Mouse (Mus musculus): Measurements from ENCODE around the gene Tex35. TPM values are rescaled to one million over a fixed set of nuclear protein-coding genes. Genes with fewer than 3 reads are reported as not detected.

Gene Tex35
- polyA plus RNA-seq, 1 experiment, result 0.31 TPM

GRCm38 (mm10) chr1:157110287-157110835, 1.9 kb upstream of the Tex35 start:
- DNase-seq, result no peak
- H3K27me3 ChIP-seq (ENCODE audit: control insufficient read depth, insufficient read depth, low read length), result no peaks in the 10 kb centered on the region
- TF ChIP-seq CTCF (IDR thresholded peaks at IDR 0.05; ENCODE audit: borderline replicate concordance, control insufficient read depth, extremely low read depth, insufficient read depth, low read length, poor library complexity) (no peak), POLR2A (IDR thresholded peaks at IDR 0.05; ENCODE audit: control insufficient read depth, extremely low read depth, insufficient read depth, low read length, poor library complexity) (no peak)
- WGBS, result 77% methylated on average over 6 of the region's 6 CpGs
- H3K27ac ChIP-seq (ENCODE audit: control insufficient read depth, insufficient read depth, low read length), result no peak overlapping the region
- peaks cover 4% of the 10 kb centered on the region; the same call in 1 of the 2 replicates for H3K4me1 ChIP-seq (replicated peaks; ENCODE audit: control insufficient read depth, insufficient read depth, low read length)
- no peak overlapping the region for H3K4me3 ChIP-seq (ENCODE audit: control insufficient read depth, insufficient read depth, low read length)
- no peaks in the 10 kb centered on the region for H3K36me3 ChIP-seq (ENCODE audit: control insufficient read depth, insufficient read depth, low read length)

DNA sequence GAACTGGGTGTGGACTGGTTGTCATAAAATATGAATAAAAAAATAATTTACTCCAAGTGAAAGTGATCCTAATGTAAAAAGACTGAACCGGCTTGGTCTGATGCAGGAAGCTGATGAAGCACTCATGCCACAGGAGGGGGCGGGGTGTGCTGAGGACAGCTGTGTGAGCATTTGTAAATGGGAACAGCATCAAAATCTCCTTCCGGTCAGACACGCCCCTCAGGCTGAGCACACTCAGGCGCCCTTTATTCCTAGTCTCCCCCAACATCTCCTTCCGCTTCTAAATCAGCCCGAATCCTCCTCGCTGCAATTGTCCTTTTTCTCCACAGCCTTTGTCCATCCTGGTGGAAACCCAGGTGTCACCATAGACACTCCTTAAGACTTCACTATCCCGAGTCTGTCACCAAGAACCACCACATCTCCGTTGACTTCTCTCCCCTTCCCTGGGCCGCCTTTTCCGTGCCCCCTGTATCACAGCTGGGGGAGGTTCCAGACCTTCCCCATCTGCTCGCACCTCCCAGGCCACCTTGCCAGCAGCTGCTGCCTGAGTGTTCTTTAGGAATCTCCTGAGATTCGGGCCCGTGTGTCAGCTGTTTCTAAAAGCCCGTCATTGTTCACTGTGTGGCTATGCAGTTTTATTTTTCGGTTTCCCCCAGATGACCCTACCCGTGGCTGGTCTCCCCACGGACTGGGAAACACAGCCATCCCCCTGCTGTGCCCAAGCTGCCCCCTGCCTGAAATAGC, 7.2 kb downstream of the Tex35 start:
- DNase-seq, result peak; percentile 44
- Histone ChIP-seq H3K4me3 (ENCODE audit: control insufficient read depth, insufficient read depth, low read length) (no peak overlapping the region; the same call in 1 of the 2 replicates), H3K27ac (ENCODE audit: control insufficient read depth, insufficient read depth, low read length) (no peak overlapping the region)

DNA sequence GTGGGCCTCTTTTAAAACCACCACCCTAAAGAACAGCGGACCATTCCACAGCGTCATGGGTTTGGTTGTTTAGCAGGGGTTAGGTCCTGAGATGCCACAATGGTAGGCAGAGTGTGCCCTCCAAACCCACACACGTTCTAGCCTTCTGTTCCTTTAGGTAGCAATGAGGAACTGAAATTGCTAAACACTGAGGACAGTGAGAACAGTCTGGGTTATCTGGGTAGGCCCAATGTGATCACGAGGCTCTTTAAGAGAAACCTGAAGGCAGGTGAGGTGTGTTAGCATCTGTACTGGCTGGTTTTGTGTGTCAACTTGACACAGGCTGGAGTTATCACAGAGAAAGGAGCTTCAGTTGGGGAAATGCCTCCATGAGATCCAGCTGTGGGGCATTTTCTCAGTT, 12.9 kb downstream of the Tex35 start:
- Histone ChIP-seq H3K36me3 (ENCODE audit: control insufficient read depth, insufficient read depth, low read length) (no peaks in the 10 kb centered on the region), H3K27me3 (ENCODE audit: control insufficient read depth, insufficient read depth, low read length) (no peaks in the 10 kb centered on the region), H3K27ac (ENCODE audit: control insufficient read depth, insufficient read depth, low read length) (no peak overlapping the region), H3K4me1 (replicated peaks; ENCODE audit: control insufficient read depth, insufficient read depth, low read length) (0 out of 2 replicates have a peak, but pooled peaks cover 2% of the 10 kb centered on the region), H3K4me3 (ENCODE audit: control insufficient read depth, insufficient read depth, low read length) (no peak overlapping the region)
- TF ChIP-seq CTCF (IDR thresholded peaks at IDR 0.05; ENCODE audit: borderline replicate concordance, control insufficient read depth, extremely low read depth, insufficient read depth, low read length, poor library complexity) (no peak), POLR2A (IDR thresholded peaks at IDR 0.05; ENCODE audit: control insufficient read depth, extremely low read depth, insufficient read depth, low read length, poor library complexity) (no peak)
- 67% methylated on average over 4 of the region's 4 CpGs for WGBS
- DNase-seq, result no peak

More for the DNA sequence above, 7.2 kb downstream of the Tex35 start:
- H3K4me1 ChIP-seq (replicated peaks; ENCODE audit: control insufficient read depth, insufficient read depth, low read length), result peaks cover 9% of the 10 kb centered on the region
- WGBS, result 19% methylated on average over 19 of the region's 19 CpGs
- no peaks in the 10 kb centered on the region for H3K36me3 ChIP-seq (ENCODE audit: control insufficient read depth, insufficient read depth, low read length)
- no peaks in the 10 kb centered on the region for H3K27me3 ChIP-seq (ENCODE audit: control insufficient read depth, insufficient read depth, low read length)
- TF ChIP-seq CTCF (IDR thresholded peaks at IDR 0.05; ENCODE audit: borderline replicate concordance, control insufficient read depth, extremely low read depth, insufficient read depth, low read length, poor library complexity) (no peak), POLR2A (IDR thresholded peaks at IDR 0.05; ENCODE audit: control insufficient read depth, extremely low read depth, insufficient read depth, low read length, poor library complexity) (no peak)

DNA sequence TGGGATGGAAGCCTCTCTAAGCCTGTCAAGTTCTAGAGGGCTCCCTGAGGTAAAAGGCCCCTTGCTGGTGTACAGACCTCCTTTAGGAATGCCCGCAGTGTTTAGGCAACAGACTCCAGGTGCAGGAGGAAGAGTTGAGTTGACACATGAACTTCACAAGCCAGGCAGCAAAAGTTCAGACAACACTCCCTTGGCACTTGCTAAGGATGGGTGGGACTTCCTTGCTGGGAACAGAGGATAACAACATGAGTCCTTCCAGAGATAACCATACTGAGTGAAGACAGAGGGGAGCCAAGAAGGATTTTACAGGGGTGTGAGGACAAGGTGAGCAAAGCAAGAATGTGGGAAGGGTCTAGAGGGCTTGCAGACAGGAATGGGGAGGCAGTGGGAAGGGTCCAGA, 15.9 kb downstream of the Tex35 start:
- no peak overlapping the region for H3K4me3 ChIP-seq (ENCODE audit: control insufficient read depth, insufficient read depth, low read length)
- H3K27me3 ChIP-seq (ENCODE audit: control insufficient read depth, insufficient read depth, low read length), result no peaks in the 10 kb centered on the region
- H3K27ac ChIP-seq (ENCODE audit: control insufficient read depth, insufficient read depth, low read length), result no peak overlapping the region
- H3K36me3 ChIP-seq (ENCODE audit: control insufficient read depth, insufficient read depth, low read length), result no peaks in the 10 kb centered on the region
- TF ChIP-seq CTCF (IDR thresholded peaks at IDR 0.05; ENCODE audit: borderline replicate concordance, control insufficient read depth, extremely low read depth, insufficient read depth, low read length, poor library complexity), result no peak
- no peak for TF ChIP-seq POLR2A (IDR thresholded peaks at IDR 0.05; ENCODE audit: control insufficient read depth, extremely low read depth, insufficient read depth, low read length, poor library complexity)
- no peak for DNase-seq
- WGBS, result 97% methylated on average over 1 of the region's 1 CpGs
- no peaks in the 10 kb centered on the region for H3K4me1 ChIP-seq (replicated peaks; ENCODE audit: control insufficient read depth, insufficient read depth, low read length)

DNA sequence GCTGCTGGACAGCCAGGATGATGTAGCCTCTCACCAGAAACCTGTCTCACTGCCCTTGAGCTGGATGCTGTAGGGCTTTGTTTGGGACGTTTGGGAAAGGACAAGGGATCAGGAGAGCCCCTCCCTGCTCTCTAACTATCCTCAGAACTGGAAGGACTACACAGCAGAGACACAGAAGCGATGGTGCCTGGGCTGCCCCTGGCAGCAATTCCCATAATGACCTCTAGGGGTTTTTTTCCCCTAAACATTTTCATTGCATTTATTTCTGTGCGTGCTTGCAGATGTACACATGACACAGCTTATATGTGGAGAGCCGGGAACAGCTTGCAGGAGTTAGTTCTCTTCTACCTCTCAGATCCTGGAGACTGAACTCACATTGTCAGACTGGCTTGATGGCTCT, 16.3 kb downstream of the Tex35 start:
- Histone ChIP-seq H3K4me3 (ENCODE audit: control insufficient read depth, insufficient read depth, low read length) (no peak overlapping the region), H3K4me1 (replicated peaks; ENCODE audit: control insufficient read depth, insufficient read depth, low read length) (no peaks in the 10 kb centered on the region), H3K27me3 (ENCODE audit: control insufficient read depth, insufficient read depth, low read length) (no peaks in the 10 kb centered on the region), H3K36me3 (ENCODE audit: control insufficient read depth, insufficient read depth, low read length) (no peaks in the 10 kb centered on the region), H3K27ac (ENCODE audit: control insufficient read depth, insufficient read depth, low read length) (no peak overlapping the region)
- TF ChIP-seq POLR2A (IDR thresholded peaks at IDR 0.05; ENCODE audit: control insufficient read depth, extremely low read depth, insufficient read depth, low read length, poor library complexity), result no peak
- no peak for TF ChIP-seq CTCF (IDR thresholded peaks at IDR 0.05; ENCODE audit: borderline replicate concordance, control insufficient read depth, extremely low read depth, insufficient read depth, low read length, poor library complexity)
- 74% methylated on average over 4 of the region's 4 CpGs for WGBS
- DNase-seq, result no peak

GRCm38 (mm10) chr1:157090835-157091234, 17.6 kb downstream of the Tex35 start:
- WGBS, result 89% methylated on average over 3 of the region's 3 CpGs
- Histone ChIP-seq H3K36me3 (ENCODE audit: control insufficient read depth, insufficient read depth, low read length) (no peaks in the 10 kb centered on the region), H3K4me3 (ENCODE audit: control insufficient read depth, insufficient read depth, low read length) (no peak overlapping the region), H3K4me1 (replicated peaks; ENCODE audit: control insufficient read depth, insufficient read depth, low read length) (no peaks in the 10 kb centered on the region), H3K27me3 (ENCODE audit: control insufficient read depth, insufficient read depth, low read length) (no peaks in the 10 kb centered on the region), H3K27ac (ENCODE audit: control insufficient read depth, insufficient read depth, low read length) (no peak overlapping the region)
- no peak for TF ChIP-seq CTCF (IDR thresholded peaks at IDR 0.05; ENCODE audit: borderline replicate concordance, control insufficient read depth, extremely low read depth, insufficient read depth, low read length, poor library complexity)
- no peak for DNase-seq

Measured in thymus, adult 2 months (tissue).